Mouse (Mus musculus) small intestine, adult 2 months (tissue): ENCODE results near the gene Rbp1. TPM values are rescaled to one million over a fixed set of nuclear protein-coding genes. Genes with fewer than 3 reads are reported as not detected.

ENCODE experiments used
- H3K27ac ChIP-seq: fragments of 200-500 bp; 2 replicates; pipeline ENCODE4 v1.5.1; 2012; ENCODE audit warnings: low read depth, low read length, control low read depth, inconsistent platforms; ENCODE audit not compliant: insufficient read depth
- H3K27me3 ChIP-seq: fragments of 200-500 bp; 2 replicates; pipeline ENCODE4 v1.6.1; 2012; ENCODE audit warnings: mild to moderate bottlenecking, moderate library complexity, low read length, inconsistent platforms; ENCODE audit not compliant: control insufficient read depth, insufficient read depth
- H3K36me3 ChIP-seq: fragments of 200-500 bp; 2 replicates; pipeline ENCODE4 v1.6.1; 2012; ENCODE audit warnings: mild to moderate bottlenecking, low read length, control low read depth, inconsistent platforms; ENCODE audit not compliant: control insufficient read depth, insufficient read depth
- H3K4me1 ChIP-seq: fragments of 200-500 bp; 2 replicates; pipeline ENCODE4 v1.6.1; 2012; ENCODE audit warnings: low read length, inconsistent platforms, mixed read lengths; ENCODE audit not compliant: control insufficient read depth, insufficient read depth, insufficient read length
- H3K4me3 ChIP-seq: fragments of 200-500 bp; 2 replicates; pipeline ENCODE4 v1.5.1; 2012; ENCODE audit warnings: low read depth, mild to moderate bottlenecking, control low read depth, inconsistent platforms, low read length, moderate library complexity
- CTCF ChIP-seq: fragments of 200-500 bp; IDR thresholded peaks from 2 replicates; pipeline ENCODE4 v1.5.1; 2012; ENCODE audit warnings: low read depth, mild to moderate bottlenecking, control low read depth, inconsistent platforms, low read length, moderate library complexity, mixed read lengths; ENCODE audit not compliant: insufficient replicate concordance, insufficient read length; ENCODE audit errors: extremely low read depth
- POLR2A ChIP-seq: fragments of 200-500 bp; IDR thresholded peaks from 2 replicates; pipeline ENCODE4 v1.6.1; 2012; ENCODE audit warnings: low read depth, mild to moderate bottlenecking, control low read depth, inconsistent platforms, low read length, moderate library complexity
- WGBS: fragments of 180-500 bp; shearing (Covaris S2); methylation state at CpG from one replicate; pipeline ENCODE4 v1.1.7; 2018; 5-methylcytosine and 5-hydroxymethylcytosine counted together
- polyA plus RNA-seq: library from polyadenylated mRNA; depleted of rRNA; stranded (reverse); fragments of >200 nt; gene quantifications from 2 replicates; pipeline ENCODE4 v1.2.3, GENCODE M21; 2012

The Rbp1 gene
- polyA plus RNA-seq, 1 experiment: 1.0 TPM

GRCm38 (mm10) chr9:98424291-98424690 lies 1.5 kb downstream of the Rbp1 start:
- Histone ChIP-seq H3K27me3 (peaks cover 7% of the 10 kb centered on the region; the same call in 1 of the 2 replicates), H3K4me1 (peaks cover 21% of the 10 kb centered on the region), H3K36me3 (no peaks in the 10 kb centered on the region), H3K27ac (no peak overlapping the region), H3K4me3 (peak overlapping the region; percentile 61)
- 27% methylated on average over 8 of the region's 8 CpGs for WGBS
- TF ChIP-seq CTCF (no peak), POLR2A (no peak)

- TF ChIP-seq POLR2A (no peak), CTCF (no peak)
- Histone ChIP-seq H3K27ac (no peak overlapping the region), H3K36me3 (no peaks in the 10 kb centered on the region), H3K4me3 (peak overlapping the region; percentile 61), H3K27me3 (peaks cover 7% of the 10 kb centered on the region; the same call in 1 of the 2 replicates), H3K4me1 (peaks cover 21% of the 10 kb centered on the region)
- WGBS: 2% methylated on average over 42 of the region's 42 CpGs
Observed at GRCm38 (mm10) chr9:98424725-98425210, 2.0 kb downstream of the Rbp1 start.

- no peak overlapping the region for H3K27ac ChIP-seq
- no peaks in the 10 kb centered on the region for H3K36me3 ChIP-seq
- peaks cover 7% of the 10 kb centered on the region; the same call in 1 of the 2 replicates for H3K27me3 ChIP-seq
- H3K4me1 ChIP-seq: peaks cover 21% of the 10 kb centered on the region
- H3K4me3 ChIP-seq: peak overlapping the region; percentile 61
- WGBS: 50% methylated on average over 19 of the region's 19 CpGs
- TF ChIP-seq POLR2A (no peak), CTCF (no peak)
Observed at GRCm38 (mm10) chr9:98425351-98425880, 2.7 kb downstream of the Rbp1 start.

- Histone ChIP-seq H3K27me3 (peaks cover 7% of the 10 kb centered on the region; the same call in 1 of the 2 replicates), H3K27ac (no peak overlapping the region), H3K4me1 (peaks cover 19% of the 10 kb centered on the region), H3K36me3 (no peaks in the 10 kb centered on the region), H3K4me3 (no peak overlapping the region)
- 69% methylated on average over 4 of the region's 4 CpGs for WGBS
- TF ChIP-seq POLR2A (no peak), CTCF (no peak)
Observed at GRCm38 (mm10) chr9:98427906-98428517, 5.3 kb downstream of the Rbp1 start.

GRCm38 (mm10) chr9:98428783-98429182 lies 6.0 kb downstream of the Rbp1 start:
- WGBS: 67% methylated on average over 8 of the region's 8 CpGs
- no peak for TF ChIP-seq POLR2A
- no peak for TF ChIP-seq CTCF
- H3K27me3 ChIP-seq: peaks cover 7% of the 10 kb centered on the region; the same call in 1 of the 2 replicates
- peaks cover 16% of the 10 kb centered on the region for H3K4me1 ChIP-seq
- 0 out of 2 replicates have a peak overlapping the region, but pooled peaks have one; percentile 13 for H3K27ac ChIP-seq
- H3K4me3 ChIP-seq: no peak overlapping the region
- H3K36me3 ChIP-seq: no peaks in the 10 kb centered on the region

- 66% methylated on average over 7 of the region's 7 CpGs for WGBS
- no peak overlapping the region for H3K27ac ChIP-seq
Observed at GRCm38 (mm10) chr9:98429806-98430205, 7.0 kb downstream of the Rbp1 start.

GRCm38 (mm10) chr9:98430528-98430927 lies 7.8 kb downstream of the Rbp1 start:
- H3K4me3 ChIP-seq: no peak overlapping the region
- TF ChIP-seq CTCF (no peak), POLR2A (no peak)
- H3K27ac ChIP-seq: no peak overlapping the region
- WGBS: 36% methylated on average over 3 of the region's 3 CpGs
- H3K27me3 ChIP-seq: no peaks in the 10 kb centered on the region
- peaks cover 7% of the 10 kb centered on the region for H3K4me1 ChIP-seq
- H3K36me3 ChIP-seq: no peaks in the 10 kb centered on the region

More at GRCm38 (mm10) chr9:98429806-98430205, 7.0 kb downstream of the Rbp1 start:
- Histone ChIP-seq H3K4me3 (no peak overlapping the region), H3K4me1 (peaks cover 9% of the 10 kb centered on the region), H3K36me3 (no peaks in the 10 kb centered on the region), H3K27me3 (peaks cover 4% of the 10 kb centered on the region; the same call in 1 of the 2 replicates)
- TF ChIP-seq CTCF (no peak), POLR2A (no peak)
